Mouse (Mus musculus): ENCODE data around the gene Ctnna3. TPM values are rescaled to one million over a fixed set of nuclear protein-coding genes. Genes with fewer than 3 reads are reported as not detected.

Ctnna3 gene
- total and polyA plus RNA-seq, 3 experiments = not detected

- TF ChIP-seq JUND (IDR thresholded peaks at IDR 0.05; ENCODE audit: low read depth, low read length) = no peak
- TF ChIP-seq SMC3 (IDR thresholded peaks at IDR 0.05; ENCODE audit: low read depth, low read length) = no peak
- TF ChIP-seq ZNF384 (IDR thresholded peaks at IDR 0.05; ENCODE audit: low read depth, low read length) = no peak
- no peak for TF ChIP-seq MAFK (IDR thresholded peaks at IDR 0.05; ENCODE audit: borderline replicate concordance, low read depth, low read length)
- no peak for TF ChIP-seq MEF2A (IDR thresholded peaks at IDR 0.05; ENCODE audit: extremely low read depth, insufficient replicate concordance, low read depth, low read length, poor library complexity, severe bottlenecking)
- no peak for TF ChIP-seq NRF1 (IDR thresholded peaks at IDR 0.05; ENCODE audit: insufficient read depth, low read depth, low read length, poor library complexity, severe bottlenecking)
- Histone ChIP-seq H3K79me2 (ENCODE audit: control insufficient read depth, insufficient read depth, low read length, poor library complexity) (no peaks in the 10 kb centered on the region), H3K36me3 (ENCODE audit: control insufficient read depth in 1 of 2, insufficient read depth in 2 of 2, low read length in 2 of 2) (no peaks in the 10 kb centered on the region), H3K27ac (ENCODE audit: control insufficient read depth, low read depth, low read length) (no peak overlapping the region), H3K27me3 (ENCODE audit: control insufficient read depth in 1 of 2, insufficient read depth in 2 of 2, low read length in 2 of 2) (no peaks in the 10 kb centered on the region), H3K4me1 (ENCODE audit: control insufficient read depth in 1 of 2, insufficient read depth in 2 of 2, low read length in 2 of 2) (no peaks in the 10 kb centered on the region), H3K9me3 (replicated peaks; ENCODE audit: insufficient read depth, low read length) (no peaks in the 10 kb centered on the region), H3K9ac (ENCODE audit: control insufficient read depth, low read depth, low read length, poor library complexity, severe bottlenecking) (no peak overlapping the region), H3K4me3 (ENCODE audit: control insufficient read depth in 1 of 2, insufficient read depth in 1 of 2, low read depth in 2 of 2, low read length in 2 of 2) (no peak overlapping the region)
- no peak for DNase-seq (ENCODE audit: low read depth, low spot score)
Measured at GRCm38 (mm10) chr10:63886449-63887088, 456.7 kb downstream of the Ctnna3 start.

- no peak overlapping the region for H3K9ac ChIP-seq (ENCODE audit: control insufficient read depth, low read depth, low read length, poor library complexity, severe bottlenecking)
- no peak for DNase-seq (ENCODE audit: low read depth, low spot score)
- no peak for TF ChIP-seq E2F4 (IDR thresholded peaks at IDR 0.05; ENCODE audit: borderline replicate concordance, low read depth, low read length)
- no peak for TF ChIP-seq USF1 (IDR thresholded peaks at IDR 0.05; ENCODE audit: low read depth, low read length)
- TF ChIP-seq ETS1 (IDR thresholded peaks at IDR 0.05; ENCODE audit: low read depth, low read length) = no peak
- TF ChIP-seq POLR2AphosphoS5 (IDR thresholded peaks at IDR 0.05; ENCODE audit: borderline replicate concordance, low read depth, low read length) = no peak
- TF ChIP-seq NRF1 (IDR thresholded peaks at IDR 0.05; ENCODE audit: insufficient read depth, low read depth, low read length, poor library complexity, severe bottlenecking) = no peak
- no peaks in the 10 kb centered on the region for H3K4me1 ChIP-seq (ENCODE audit: control insufficient read depth in 1 of 2, insufficient read depth in 2 of 2, low read length in 2 of 2)
- no peaks in the 10 kb centered on the region for H3K27me3 ChIP-seq (ENCODE audit: control insufficient read depth in 1 of 2, insufficient read depth in 2 of 2, low read length in 2 of 2)
- no peaks in the 10 kb centered on the region for H3K9me3 ChIP-seq (replicated peaks; ENCODE audit: insufficient read depth, low read length)
- no peaks in the 10 kb centered on the region for H3K36me3 ChIP-seq (ENCODE audit: control insufficient read depth in 1 of 2, insufficient read depth in 2 of 2, low read length in 2 of 2)
- H3K79me2 ChIP-seq (ENCODE audit: control insufficient read depth, insufficient read depth, low read length, poor library complexity) = no peaks in the 10 kb centered on the region
- no peak overlapping the region for H3K4me3 ChIP-seq (ENCODE audit: control insufficient read depth in 1 of 2, insufficient read depth in 1 of 2, low read depth in 2 of 2, low read length in 2 of 2)
- no peak overlapping the region for H3K27ac ChIP-seq (ENCODE audit: control insufficient read depth, low read depth, low read length)
Measured at GRCm38 (mm10) chr10:63894612-63895011, 464.7 kb downstream of the Ctnna3 start.

- TF ChIP-seq ZKSCAN1 (IDR thresholded peaks at IDR 0.05; ENCODE audit: low read depth, low read length) = no peak
- Histone ChIP-seq H3K79me2 (ENCODE audit: control insufficient read depth, insufficient read depth, low read length, poor library complexity) (no peaks in the 10 kb centered on the region), H3K9ac (ENCODE audit: control insufficient read depth, low read depth, low read length, poor library complexity, severe bottlenecking) (no peak overlapping the region), H3K27me3 (ENCODE audit: control insufficient read depth in 1 of 2, insufficient read depth in 2 of 2, low read length in 2 of 2) (no peaks in the 10 kb centered on the region), H3K4me3 (ENCODE audit: control insufficient read depth in 1 of 2, insufficient read depth in 1 of 2, low read depth in 2 of 2, low read length in 2 of 2) (no peak overlapping the region), H3K4me1 (ENCODE audit: control insufficient read depth in 1 of 2, insufficient read depth in 2 of 2, low read length in 2 of 2) (no peaks in the 10 kb centered on the region), H3K36me3 (ENCODE audit: control insufficient read depth in 1 of 2, insufficient read depth in 2 of 2, low read length in 2 of 2) (no peaks in the 10 kb centered on the region), H3K9me3 (replicated peaks; ENCODE audit: insufficient read depth, low read length) (no peaks in the 10 kb centered on the region), H3K27ac (ENCODE audit: control insufficient read depth, low read depth, low read length) (no peak overlapping the region)
- DNase-seq (ENCODE audit: low read depth, low spot score) = no peak
Measured at GRCm38 (mm10) chr10:63899891-63900290, 470.0 kb downstream of the Ctnna3 start.
